In genomic region chr17:10320456-10320790, GRCm38 (mm10) we compare ENCODE assay signal across 8 mouse cellular contexts. TPM values are rescaled to one million over a fixed set of nuclear protein-coding genes. Genes with fewer than 3 reads are reported as not detected.
DNase-seq lines count a peak whose midpoint lies in the region; ATAC-seq and TF ChIP-seq lines count a peak whose summit lies in the region.

No protein-coding gene starts in this region.

- H3K27me3 ChIP-seq in erythroblast, embryonic 14.5 days (ENCODE audit: control insufficient read depth) = peaks cover 13% of the 10 kb centered on the region
- H3K27me3 ChIP-seq in spleen, adult 2 months (ENCODE audit: control insufficient read depth, insufficient read depth, low read length) = no peaks in the 10 kb centered on the region
- no peaks in the 10 kb centered on the region for H3K27me3 ChIP-seq in liver, embryonic 11.5 days (replicated peaks; ENCODE audit: control insufficient read depth, insufficient read depth, low read length)
- H3K27me3 ChIP-seq in stomach, postnatal 0 days (ENCODE audit: control insufficient read depth, insufficient read depth, low read length) = no peaks in the 10 kb centered on the region

- H3K4me1 ChIP-seq in erythroblast, embryonic 14.5 days (ENCODE audit: control insufficient read depth) = peaks cover 22% of the 10 kb centered on the region
- no peaks in the 10 kb centered on the region; the same call in 1 of the 2 replicates for H3K4me1 ChIP-seq in spleen, adult 2 months (ENCODE audit: control insufficient read depth, insufficient read depth, insufficient read length)
- peaks cover 7% of the 10 kb centered on the region; the same call in 1 of the 2 replicates for H3K4me1 ChIP-seq in liver, embryonic 11.5 days (replicated peaks; ENCODE audit: control insufficient read depth, insufficient read depth, low read length)
- no peaks in the 10 kb centered on the region for H3K4me1 ChIP-seq in stomach, postnatal 0 days (replicated peaks; ENCODE audit: control insufficient read depth, insufficient read depth)

- ATAC-seq in erythroblast, adult 5-6 weeks (replicated peaks; ENCODE audit: low FRiP score, poor library complexity, severe bottlenecking) = no peak
- no peak for ATAC-seq in liver, embryonic 11.5 days (replicated peaks; ENCODE audit: low FRiP score)
- ATAC-seq in stomach, postnatal 0 days (ENCODE audit: low FRiP score, low TSS enrichment) = no peak

- DNase-seq in spleen, adult 2 months (ENCODE audit: low read depth in 1 of 2, low spot score in 2 of 2) = no peak
- DNase-seq in spleen, adult 18-20 months = no peak
- DNase-seq in liver, embryonic 11.5 days (ENCODE audit: low spot score) = no peak
- DNase-seq in stomach, postnatal 0 days (ENCODE audit: low spot score) = no peak
- no peak for DNase-seq in ovary, postnatal 10 days (ENCODE audit: low spot score)
- no peak for DNase-seq in cerebellum, adult 9-10 months

- H3K36me3 ChIP-seq in erythroblast, embryonic 14.5 days (ENCODE audit: control insufficient read depth) = no peaks in the 10 kb centered on the region
- H3K36me3 ChIP-seq in spleen, adult 2 months (ENCODE audit: control insufficient read depth, insufficient read depth, low read length) = no peaks in the 10 kb centered on the region
- H3K36me3 ChIP-seq in liver, embryonic 11.5 days (ENCODE audit: control insufficient read depth, insufficient read depth, low read length) = no peaks in the 10 kb centered on the region
- H3K36me3 ChIP-seq in stomach, postnatal 0 days (ENCODE audit: control insufficient read depth, insufficient read depth, low read length) = no peaks in the 10 kb centered on the region

- H3K27ac ChIP-seq in spleen, adult 2 months (ENCODE audit: insufficient read depth, low read length) = peak overlapping the region; percentile 96; the same call in 1 of the 2 replicates
- H3K27ac ChIP-seq in liver, embryonic 11.5 days (ENCODE audit: low read depth, low read length) = peak overlapping the region; percentile 97; the same call in 1 of the 2 replicates
- peak overlapping the region; percentile 99 for H3K27ac ChIP-seq in stomach, postnatal 0 days (replicated peaks)

- H3K4me3 ChIP-seq in erythroblast, embryonic 14.5 days (replicated peaks) = peak overlapping the region; percentile 72
- H3K4me3 ChIP-seq in spleen, adult 2 months (ENCODE audit: extremely low read depth, insufficient read depth, insufficient read length) = peak overlapping the region; percentile 78
- H3K4me3 ChIP-seq in liver, embryonic 11.5 days (ENCODE audit: low read depth, low read length) = peak overlapping the region; percentile 92
- H3K4me3 ChIP-seq in stomach, postnatal 0 days (ENCODE audit: low read depth, low read length) = peak overlapping the region; percentile 82

- TF ChIP-seq POLR2A in spleen, adult 2 months (IDR thresholded peaks at IDR 0.05; ENCODE audit: low read depth, low read length) = no peak

- TF ChIP-seq EP300 in stomach, postnatal 0 days (optimal IDR thresholded peaks at IDR 0.05) = no peak

- peak overlapping the region; percentile 96 for H3K9ac ChIP-seq in liver, embryonic 11.5 days (ENCODE audit: low read depth, low read length)
- peak overlapping the region; percentile 96 for H3K9ac ChIP-seq in stomach, postnatal 0 days (ENCODE audit: low read length)

- WGBS in spleen, adult 2 months = 24% methylated on average over 10 of the region's 10 CpGs
- 26% methylated on average over 10 of the region's 10 CpGs for WGBS in liver, embryonic 11.5 days
- WGBS in stomach, postnatal 0 days = 19% methylated on average over 10 of the region's 10 CpGs

- no peaks in the 10 kb centered on the region for H3K9me3 ChIP-seq in erythroblast, embryonic 14.5 days (ENCODE audit: control insufficient read depth, low read length)
- H3K9me3 ChIP-seq in liver, embryonic 11.5 days (ENCODE audit: control insufficient read depth, low read length) = no peaks in the 10 kb centered on the region
- no peaks in the 10 kb centered on the region for H3K9me3 ChIP-seq in stomach, postnatal 0 days (ENCODE audit: control insufficient read depth, low read length)

- H3K4me2 ChIP-seq in liver, embryonic 11.5 days = peak overlapping the region; percentile 79
- H3K4me2 ChIP-seq in stomach, postnatal 0 days (replicated peaks; ENCODE audit: low read depth) = peak overlapping the region; percentile 71

- TF ChIP-seq CTCF in spleen, adult 2 months (IDR thresholded peaks at IDR 0.05; ENCODE audit: extremely low read depth, insufficient read depth, insufficient read length, insufficient replicate concordance) = no peak
- no peak for TF ChIP-seq CTCF in stomach, postnatal 0 days (IDR thresholded peaks at IDR 0.05; ENCODE audit: low read depth)

RNA-seq across cellular contexts. Expression of gene Qk, which starts 0.8 kb away (rescaled TPM):
- polyA plus RNA-seq in erythroblast, embryonic 14.5 days (2012) = 0.78 and 0.82 TPM in 2 replicates
- total RNA-seq in erythroblast, adult 5-6 weeks (2015; ENCODE audit: low replicate concordance) = 45.5 and 67.7 TPM in 2 replicates
- total RNA-seq in erythroblast, adult 5-6 weeks (2017; ENCODE audit: low replicate concordance) = 30.2 and 35.3 TPM in 2 replicates
- polyA plus RNA-seq in spleen, adult 2 months (2012; rRNA removed) = 76.0 and 97.9 TPM in 2 replicates
- polyA plus RNA-seq in liver, embryonic 11.5 days (2014; fragmentation: Nextera tagmentation; extraction: Ambion mirVana) = 18.2 and 20.3 TPM in 2 replicates
- 9.7 and 9.8 TPM in 2 replicates for polyA plus RNA-seq in stomach, postnatal 0 days (2015; fragmentation: Nextera tagmentation; extraction: Ambion mirVana)
